Mouse (Mus musculus): ENCODE measurements around the gene Ccl1. TPM values are rescaled to one million over a fixed set of nuclear protein-coding genes. Genes with fewer than 3 reads are reported as not detected.
A peak's percentile ranks its signal among the peaks of the same experiment; 100 is the strongest.

Gene Ccl1
- polyA plus RNA-seq (2015; fragmentation: Nextera tagmentation; extraction: Ambion mirVana) = 0.92 and 1.1 TPM in 2 replicates

- no peak within 1 kb of the TSS for H3K4me2 ChIP-seq
- 79% methylated on average over 4 of the region's 4 CpGs for WGBS
- no peak for ATAC-seq (ENCODE audit: low FRiP score)
These were observed at the start of gene Ccl1 for GRCm38 (mm10) chr11:82305590-82305989. Gene Ccl1, minus strand, starts transcription at chr11:82305690.

GRCm38 (mm10) chr11:82351039-82351438, 45.5 kb upstream of the Ccl1 start:
- Histone ChIP-seq H3K27ac (replicated peaks) (no peak overlapping the region), H3K9ac (replicated peaks) (no peak overlapping the region), H3K4me2 (no peak overlapping the region), H3K4me1 (no peaks in the 10 kb centered on the region), H3K27me3 (replicated peaks) (0 out of 2 replicates have a peak, but pooled peaks cover 2% of the 10 kb centered on the region), H3K36me3 (no peaks in the 10 kb centered on the region), H3K4me3 (replicated peaks) (no peak overlapping the region), H3K9me3 (replicated peaks) (no peaks in the 10 kb centered on the region)
- ATAC-seq (ENCODE audit: low FRiP score) = no peak
- 90% methylated on average over 10 of the region's 10 CpGs for WGBS

More at GRCm38 (mm10) chr11:82305590-82305989, at the start of gene Ccl1:
- H3K4me1 ChIP-seq = peaks cover 6% of the 10 kb centered on the region
- no peak within 1 kb of the TSS for H3K27ac ChIP-seq (replicated peaks)
- H3K4me3 ChIP-seq (replicated peaks) = no peak within 1 kb of the TSS
- H3K27me3 ChIP-seq (replicated peaks) = no peaks in the 10 kb centered on the region
- H3K36me3 ChIP-seq = no peaks in the 10 kb centered on the region
- H3K9ac ChIP-seq (replicated peaks) = no peak within 1 kb of the TSS
- no peaks in the 10 kb centered on the region for H3K9me3 ChIP-seq (replicated peaks)

- Histone ChIP-seq H3K9ac (replicated peaks) (no peak overlapping the region), H3K36me3 (no peaks in the 10 kb centered on the region), H3K9me3 (replicated peaks) (no peaks in the 10 kb centered on the region), H3K4me2 (no peak overlapping the region), H3K4me1 (peaks cover 16% of the 10 kb centered on the region), H3K27ac (replicated peaks) (peak overlapping the region; percentile 72), H3K4me3 (replicated peaks) (no peak overlapping the region), H3K27me3 (replicated peaks) (no peaks in the 10 kb centered on the region)
- no peak for ATAC-seq (ENCODE audit: low FRiP score)
- WGBS = 66% methylated on average over 2 of the region's 2 CpGs
These were observed 35.4 kb upstream of the Ccl1 start for GRCm38 (mm10) chr11:82340900-82341299.

- WGBS = 23% methylated on average over 6 of the region's 6 CpGs
- no peak overlapping the region for H3K9ac ChIP-seq (replicated peaks)
These were observed 34.9 kb upstream of the Ccl1 start for GRCm38 (mm10) chr11:82340416-82340815.

GRCm38 (mm10) chr11:82339921-82340401, 34.5 kb upstream of the Ccl1 start:
- Histone ChIP-seq H3K4me3 (replicated peaks) (no peak overlapping the region), H3K27me3 (replicated peaks) (no peaks in the 10 kb centered on the region), H3K4me1 (peaks cover 16% of the 10 kb centered on the region), H3K27ac (replicated peaks) (peak overlapping the region; percentile 72), H3K36me3 (no peaks in the 10 kb centered on the region), H3K9me3 (replicated peaks) (no peaks in the 10 kb centered on the region), H3K4me2 (peak overlapping the region; percentile 22), H3K9ac (replicated peaks) (no peak overlapping the region)
- ATAC-seq (ENCODE audit: low FRiP score) = peak; percentile 79
- 7% methylated on average over 7 of the region's 7 CpGs for WGBS

More at GRCm38 (mm10) chr11:82340416-82340815, 34.9 kb upstream of the Ccl1 start:
- Histone ChIP-seq H3K4me2 (peak overlapping the region; percentile 22), H3K36me3 (no peaks in the 10 kb centered on the region), H3K27me3 (replicated peaks) (no peaks in the 10 kb centered on the region), H3K4me1 (peaks cover 16% of the 10 kb centered on the region), H3K4me3 (replicated peaks) (no peak overlapping the region), H3K27ac (replicated peaks) (peak overlapping the region; percentile 72), H3K9me3 (replicated peaks) (no peaks in the 10 kb centered on the region)
- peak; percentile 50; the same call in 1 of the 2 replicates for ATAC-seq (ENCODE audit: low FRiP score)

GRCm38 (mm10) chr11:82313153-82313552, 7.7 kb upstream of the Ccl1 start:
- peaks cover 11% of the 10 kb centered on the region for H3K4me1 ChIP-seq
- H3K27ac ChIP-seq (replicated peaks) = no peak overlapping the region
- no peaks in the 10 kb centered on the region for H3K9me3 ChIP-seq (replicated peaks)
- 56% methylated on average over 7 of the region's 7 CpGs for WGBS
- H3K9ac ChIP-seq (replicated peaks) = no peak overlapping the region
- no peaks in the 10 kb centered on the region; the same call in 1 of the 2 replicates for H3K27me3 ChIP-seq (replicated peaks)
- ATAC-seq (ENCODE audit: low FRiP score) = no peak
- no peaks in the 10 kb centered on the region for H3K36me3 ChIP-seq
- H3K4me2 ChIP-seq = no peak overlapping the region
- no peak overlapping the region for H3K4me3 ChIP-seq (replicated peaks)

GRCm38 (mm10) chr11:82310336-82311045, 5.0 kb upstream of the Ccl1 start:
- 15% methylated on average over 11 of the region's 12 CpGs for WGBS
- no peaks in the 10 kb centered on the region for H3K36me3 ChIP-seq
- H3K27ac ChIP-seq (replicated peaks) = peak overlapping the region; percentile 46; the same call in 1 of the 2 replicates
- peak overlapping the region; percentile 50 for H3K4me2 ChIP-seq
- 0 out of 2 replicates have a peak overlapping the region, but pooled peaks have one; percentile 10 for H3K9ac ChIP-seq (replicated peaks)
- H3K27me3 ChIP-seq (replicated peaks) = no peaks in the 10 kb centered on the region; the same call in 1 of the 2 replicates
- H3K4me1 ChIP-seq = peaks cover 11% of the 10 kb centered on the region
- peak; percentile 53 for ATAC-seq (ENCODE audit: low FRiP score)
- H3K9me3 ChIP-seq (replicated peaks) = no peaks in the 10 kb centered on the region
- no peak overlapping the region; the same call in 1 of the 2 replicates for H3K4me3 ChIP-seq (replicated peaks)

- H3K9me3 ChIP-seq (replicated peaks) = no peaks in the 10 kb centered on the region
- ATAC-seq (ENCODE audit: low FRiP score) = no peak
- no peak overlapping the region for H3K4me3 ChIP-seq (replicated peaks)
- H3K27me3 ChIP-seq (replicated peaks) = no peaks in the 10 kb centered on the region
- H3K4me1 ChIP-seq = no peaks in the 10 kb centered on the region
- no peak overlapping the region for H3K27ac ChIP-seq (replicated peaks)
- H3K36me3 ChIP-seq = no peaks in the 10 kb centered on the region
- H3K4me2 ChIP-seq = no peak overlapping the region
- 85% methylated on average over 4 of the region's 4 CpGs for WGBS
- H3K9ac ChIP-seq (replicated peaks) = no peak overlapping the region
These were observed 7.6 kb downstream of the Ccl1 start for GRCm38 (mm10) chr11:82297895-82298294.

GRCm38 (mm10) chr11:82290841-82291240, 14.6 kb downstream of the Ccl1 start:
- Histone ChIP-seq H3K27me3 (replicated peaks) (no peaks in the 10 kb centered on the region), H3K4me2 (no peak overlapping the region), H3K9ac (replicated peaks) (no peak overlapping the region), H3K4me1 (no peaks in the 10 kb centered on the region), H3K27ac (replicated peaks) (no peak overlapping the region), H3K36me3 (no peaks in the 10 kb centered on the region), H3K4me3 (replicated peaks) (no peak overlapping the region), H3K9me3 (replicated peaks) (no peaks in the 10 kb centered on the region)
- ATAC-seq (ENCODE audit: low FRiP score) = no peak

GRCm38 (mm10) chr11:82274149-82274812, 31.2 kb downstream of the Ccl1 start:
- H3K27ac ChIP-seq (replicated peaks) = no peak overlapping the region
- H3K36me3 ChIP-seq = no peaks in the 10 kb centered on the region
- no peak overlapping the region for H3K4me2 ChIP-seq
- H3K4me1 ChIP-seq = peaks cover 11% of the 10 kb centered on the region; the same call in 1 of the 2 replicates
- 0 out of 2 replicates have a peak, but pooled peaks cover 3% of the 10 kb centered on the region for H3K27me3 ChIP-seq (replicated peaks)
- H3K9ac ChIP-seq (replicated peaks) = no peak overlapping the region
- no peak overlapping the region for H3K4me3 ChIP-seq (replicated peaks)
- WGBS = 58% methylated on average over 8 of the region's 8 CpGs
- no peaks in the 10 kb centered on the region for H3K9me3 ChIP-seq (replicated peaks)
- no peak for ATAC-seq (ENCODE audit: low FRiP score)

- Histone ChIP-seq H3K9ac (replicated peaks) (no peak overlapping the region), H3K27me3 (replicated peaks) (peaks cover 3% of the 10 kb centered on the region; the same call in 1 of the 2 replicates), H3K4me1 (peaks cover 13% of the 10 kb centered on the region), H3K36me3 (no peaks in the 10 kb centered on the region), H3K4me3 (replicated peaks) (no peak overlapping the region), H3K27ac (replicated peaks) (no peak overlapping the region), H3K9me3 (replicated peaks) (no peaks in the 10 kb centered on the region), H3K4me2 (no peak overlapping the region)
- ATAC-seq (ENCODE audit: low FRiP score) = no peak
- WGBS = 32% methylated on average over 4 of the region's 4 CpGs
These were observed 46.4 kb downstream of the Ccl1 start for GRCm38 (mm10) chr11:82259131-82259530.

Data from neural tube, embryonic 15.5 days (tissue).